Mouse (Mus musculus) midbrain, embryonic 10.5 days (tissue): Measurements from ENCODE around the gene Trim14. TPM values are rescaled to one million over a fixed set of nuclear protein-coding genes. Genes with fewer than 3 reads are reported as not detected.

ENCODE experiments used
- DNase-seq: peaks from one replicate; pipeline ENCODE4 v3.0.0-alpha.2; 2017; ENCODE audit warnings: low spot score
- H3K27ac ChIP-seq: fragments of 300-500 bp; sonication (generic); replicated peaks from 2 replicates; pipeline ENCODE4 v1.5.1; 2016; ENCODE audit warnings: mild to moderate bottlenecking
- H3K27me3 ChIP-seq: fragments of 300-500 bp; sonication (generic); 2 replicates; pipeline ENCODE4 v1.6.1; 2016; ENCODE audit warnings: low read depth, mild to moderate bottlenecking; ENCODE audit not compliant: poor library complexity, severe bottlenecking
- H3K36me3 ChIP-seq: fragments of 300-500 bp; sonication (generic); 2 replicates; pipeline ENCODE4 v1.6.1; 2016; ENCODE audit warnings: mild to moderate bottlenecking, moderate library complexity
- H3K4me1 ChIP-seq: fragments of 300-500 bp; sonication (generic); 2 replicates; pipeline ENCODE4 v1.6.1; 2016
- H3K4me3 ChIP-seq: fragments of 300-500 bp; sonication (generic); 2 replicates; pipeline ENCODE4 v1.5.1; 2016; ENCODE audit warnings: mild to moderate bottlenecking, moderate library complexity
- H3K9me3 ChIP-seq: fragments of 300-500 bp; sonication (generic); replicated peaks from 2 replicates; pipeline ENCODE4 v1.6.1; 2016; ENCODE audit warnings: mild to moderate bottlenecking
- whole genome bisulfite sequencing: fragments of 180-500 bp; shearing (Covaris S2); methylation state at CpG from one replicate; pipeline ENCODE4 v1.1.7; 2016; 5-methylcytosine and 5-hydroxymethylcytosine counted together
- polyA plus RNA-seq: library from polyadenylated mRNA; unstranded; fragments of >200 nt; fragmentation: Nextera tagmentation; extraction: Ambion mirVana; gene quantifications from 2 replicates; pipeline ENCODE4 v1.2.1, GENCODE M21; 2016

Gene Trim14
- polyA plus RNA-seq, 1 experiment from 2014 or later, result 0.62 TPM

DNA sequence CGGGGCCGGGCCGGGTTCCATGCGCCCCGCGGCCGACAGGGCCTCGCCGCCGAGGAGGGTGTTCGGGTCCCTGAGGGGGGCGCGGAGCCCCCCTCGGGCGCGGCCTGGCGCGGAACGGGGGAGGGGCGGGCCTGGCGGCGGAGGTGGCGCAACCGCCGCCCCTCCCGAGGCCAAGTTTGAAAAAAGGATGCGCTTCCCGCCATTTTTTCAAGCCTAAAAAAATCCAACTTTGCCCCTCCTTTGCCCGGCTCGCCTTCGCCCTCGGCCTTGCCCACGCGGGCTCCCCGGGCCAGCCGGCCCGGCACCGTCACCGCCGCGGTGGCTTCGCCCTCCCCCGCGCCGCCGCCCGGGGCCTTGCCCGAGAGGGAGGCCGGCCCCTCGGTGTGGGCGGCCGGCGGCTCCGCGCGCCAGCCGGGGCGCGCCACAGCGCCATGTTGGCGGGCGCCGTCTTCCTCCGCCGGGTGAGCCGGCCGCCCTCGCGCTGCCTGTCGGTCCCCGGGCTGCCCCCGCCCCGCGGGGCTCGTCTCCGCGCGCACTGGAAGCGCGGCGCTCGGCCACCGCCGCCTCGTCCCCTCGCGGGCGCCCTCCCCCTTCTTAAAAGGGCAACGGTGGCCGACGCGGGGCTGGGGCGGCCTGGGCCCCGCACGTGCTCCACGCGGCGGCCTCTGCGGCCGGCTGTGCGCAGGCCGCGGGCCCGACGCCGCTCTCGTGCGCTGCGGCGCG lies 84.0 kb downstream of the Trim14 start:
- H3K9me3 ChIP-seq, result no peaks in the 10 kb centered on the region
- peak overlapping the region; percentile 91 for H3K4me3 ChIP-seq
- H3K27ac ChIP-seq, result peak overlapping the region; percentile 100
- DNase-seq, result peak; percentile 79
- peaks cover 8% of the 10 kb centered on the region for H3K36me3 ChIP-seq
- H3K27me3 ChIP-seq, result no peaks in the 10 kb centered on the region
- H3K4me1 ChIP-seq, result peaks cover 58% of the 10 kb centered on the region
- under 1% methylated on average over 111 of the region's 111 CpGs for WGBS

DNA sequence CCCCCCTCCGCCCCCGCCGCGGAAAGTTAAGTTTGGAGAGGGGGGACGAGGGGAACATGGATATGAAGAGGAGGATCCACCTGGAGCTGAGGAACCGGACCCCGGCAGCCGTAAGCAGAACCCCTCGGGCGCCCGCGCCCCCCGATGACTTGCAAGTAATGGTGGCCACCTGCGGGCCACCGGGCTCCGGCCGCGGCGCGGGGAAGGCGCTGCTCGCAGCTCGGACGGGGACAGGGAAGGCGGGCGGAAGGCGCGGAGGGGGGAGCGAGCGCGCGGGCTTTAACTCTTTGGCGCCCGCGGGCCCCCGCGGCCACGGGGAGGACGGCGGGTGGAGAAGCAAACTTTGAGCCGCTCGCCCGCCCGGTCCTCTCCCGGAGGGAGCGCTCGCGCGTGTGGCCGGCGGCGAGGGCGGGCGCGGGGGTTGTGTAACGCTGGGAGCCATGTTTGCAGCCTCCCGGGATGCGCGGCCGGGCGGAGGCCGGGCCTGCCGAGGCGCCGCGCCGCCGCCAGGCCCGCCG lies 84.6 kb downstream of the Trim14 start:
- 0% methylated on average over 65 of the region's 70 CpGs for WGBS
- Histone ChIP-seq H3K27ac (peak overlapping the region; percentile 100), H3K4me1 (peaks cover 55% of the 10 kb centered on the region), H3K36me3 (peaks cover 1% of the 10 kb centered on the region), H3K9me3 (no peaks in the 10 kb centered on the region), H3K4me3 (peak overlapping the region; percentile 91), H3K27me3 (no peaks in the 10 kb centered on the region)
- peak; percentile 75 for DNase-seq

DNA sequence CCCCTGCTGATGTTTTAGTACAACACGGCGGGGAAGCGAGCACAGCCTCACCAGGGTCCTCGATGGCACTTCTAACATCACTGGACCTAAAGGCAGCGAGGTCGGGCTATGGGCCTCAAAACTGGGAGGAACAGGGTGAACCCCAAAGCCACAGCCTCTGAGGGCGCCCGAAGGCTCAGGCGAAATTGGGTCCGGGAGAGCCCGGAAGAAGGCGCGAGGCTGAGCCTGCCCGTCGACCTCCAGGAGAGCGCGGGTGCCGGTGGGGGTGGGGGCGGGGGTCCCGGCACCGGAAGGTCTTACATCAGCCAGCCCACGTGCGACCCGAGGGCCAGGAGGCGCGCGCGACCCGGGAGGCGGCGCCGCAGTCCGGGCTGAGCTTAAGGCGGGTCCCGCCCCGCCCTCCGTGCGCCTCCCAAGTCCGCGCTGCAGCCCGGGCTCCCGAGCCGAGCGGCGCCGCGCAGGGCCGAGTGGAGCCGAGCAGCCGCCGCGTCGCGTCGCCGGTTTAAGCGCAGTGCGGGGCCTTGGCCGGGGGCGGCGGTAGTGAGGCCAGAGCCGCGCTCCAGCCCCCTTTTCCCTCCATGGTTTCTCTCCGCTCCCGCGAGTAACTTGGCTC lies 85.3 kb downstream of the Trim14 start, which contains the start of gene Anp32b:
Anp32b (plus strand) TSS at position 384 of the 613 bp plus-strand sequence.
- Histone ChIP-seq H3K4me1 (peaks cover 53% of the 10 kb centered on the region), H3K36me3 (no peaks in the 10 kb centered on the region), H3K9me3 (no peaks in the 10 kb centered on the region), H3K4me3 (peak within 1 kb of the TSS; percentile 91), H3K27ac (peak within 1 kb of the TSS; percentile 100), H3K27me3 (no peaks in the 10 kb centered on the region)
- peak; percentile 93 for DNase-seq
- under 1% methylated on average over 58 of the region's 66 CpGs for WGBS

DNA sequence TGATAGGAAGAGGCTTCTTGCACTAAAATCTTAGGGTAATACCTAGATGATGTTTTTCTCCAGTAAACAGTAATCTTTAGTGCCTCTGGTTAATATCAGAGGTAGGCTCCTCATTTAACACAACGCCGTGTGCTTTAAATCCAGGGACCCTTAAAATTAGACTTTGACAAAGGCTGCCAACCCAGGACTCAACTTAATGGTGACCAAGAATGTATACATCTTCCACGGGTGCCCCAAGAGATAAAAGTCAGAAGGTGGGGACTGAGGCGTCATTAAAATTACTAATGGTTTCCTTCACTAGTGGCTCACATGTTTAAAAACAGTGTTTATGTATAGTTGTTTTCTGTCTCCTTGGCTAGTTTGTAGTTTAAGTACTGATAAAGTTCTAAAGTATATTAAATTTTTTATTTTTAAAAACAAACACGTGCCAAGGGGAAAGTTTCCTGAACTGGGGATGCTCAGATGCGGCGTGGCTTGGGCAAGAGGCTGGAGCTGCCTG lies 85.9 kb downstream of the Trim14 start:
- no peaks in the 10 kb centered on the region for H3K36me3 ChIP-seq
- H3K9me3 ChIP-seq, result no peaks in the 10 kb centered on the region
- DNase-seq, result no peak
- peaks cover 52% of the 10 kb centered on the region for H3K4me1 ChIP-seq
- no peaks in the 10 kb centered on the region for H3K27me3 ChIP-seq
- H3K27ac ChIP-seq, result peak overlapping the region; percentile 100
- peak overlapping the region; percentile 91 for H3K4me3 ChIP-seq
- WGBS, result 33% methylated on average over 7 of the region's 7 CpGs

DNA sequence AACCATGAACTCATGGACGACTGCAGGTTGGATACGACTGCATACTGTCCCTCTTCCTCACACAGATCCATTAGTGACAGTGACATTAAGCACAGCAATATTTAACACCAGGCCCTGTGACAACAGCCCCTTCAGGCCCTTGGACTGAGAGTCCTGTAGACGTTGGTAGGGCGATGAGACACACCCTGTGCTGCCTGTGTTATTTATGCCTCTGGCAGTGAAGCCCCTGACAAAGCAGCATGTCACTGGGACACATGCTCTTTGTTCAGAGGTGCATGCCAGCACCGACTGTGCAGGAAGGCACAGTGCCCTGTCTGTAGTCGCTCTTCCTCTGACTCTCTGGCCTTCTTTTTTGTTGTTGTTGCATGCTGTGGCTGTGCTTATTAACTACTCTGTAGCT lies 87.1 kb downstream of the Trim14 start:
- no peak for DNase-seq
- Histone ChIP-seq H3K27me3 (no peaks in the 10 kb centered on the region), H3K4me1 (peaks cover 40% of the 10 kb centered on the region), H3K36me3 (no peaks in the 10 kb centered on the region), H3K4me3 (no peak overlapping the region), H3K27ac (no peak overlapping the region; the same call in 1 of the 2 replicates), H3K9me3 (no peaks in the 10 kb centered on the region)
- WGBS, result 67% methylated on average over 6 of the region's 6 CpGs

GRCm38 (mm10) chr4:46447461-46447860 lies 88.5 kb downstream of the Trim14 start:
- no peak for DNase-seq
- peaks cover 30% of the 10 kb centered on the region for H3K4me1 ChIP-seq
- H3K9me3 ChIP-seq, result no peaks in the 10 kb centered on the region
- 74% methylated on average over 1 of the region's 1 CpGs for WGBS
- H3K4me3 ChIP-seq, result no peak overlapping the region
- no peaks in the 10 kb centered on the region for H3K27me3 ChIP-seq
- no peaks in the 10 kb centered on the region for H3K36me3 ChIP-seq
- no peak overlapping the region for H3K27ac ChIP-seq

DNA sequence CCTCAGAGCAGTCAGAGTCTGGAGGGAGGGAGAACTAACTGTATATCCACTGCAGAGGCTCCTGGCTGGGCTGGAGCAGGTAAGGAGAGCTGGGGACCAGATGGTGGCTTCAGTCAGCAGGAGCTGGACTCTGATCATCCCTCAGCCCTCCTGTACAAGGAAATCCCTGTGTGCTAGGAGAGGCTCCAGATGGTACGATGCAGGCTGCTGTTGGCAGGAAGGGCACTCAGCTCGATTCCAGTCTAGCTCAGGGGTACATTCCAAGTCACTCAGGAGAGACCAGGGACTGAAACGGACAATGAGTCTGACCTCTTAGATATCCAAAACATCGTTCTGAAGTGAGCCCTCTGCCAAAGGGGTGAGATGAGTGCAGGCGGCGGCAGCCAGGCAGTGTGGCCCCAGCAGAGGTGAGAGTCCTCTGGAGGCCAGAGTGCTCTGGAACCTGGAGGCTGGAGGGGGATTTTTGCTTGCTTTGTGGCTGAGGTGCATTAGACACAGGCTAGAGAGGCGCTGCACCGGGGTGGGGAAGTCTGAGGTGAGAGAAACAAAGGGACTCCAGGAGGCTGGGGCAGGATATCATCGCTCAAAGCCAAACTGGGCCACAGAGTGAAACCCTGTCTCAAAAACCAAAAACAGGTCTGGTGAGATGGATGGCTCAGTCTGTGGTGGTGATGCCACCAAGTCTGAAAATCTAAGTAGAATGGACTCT lies 90.5 kb downstream of the Trim14 start:
- Histone ChIP-seq H3K36me3 (no peaks in the 10 kb centered on the region), H3K27me3 (no peaks in the 10 kb centered on the region), H3K9me3 (no peaks in the 10 kb centered on the region), H3K27ac (peak overlapping the region; percentile 38; the same call in 1 of the 2 replicates), H3K4me1 (peaks cover 24% of the 10 kb centered on the region), H3K4me3 (no peak overlapping the region)
- 56% methylated on average over 9 of the region's 9 CpGs for WGBS
- DNase-seq, result no peak

Other genes with a start within 250 kb of the Trim14 start
- gene Foxe1, start 192.5 kb downstream of the Trim14 start, polyA plus RNA-seq, result 0.07 TPM in 1 of 2 replicates, not detected in the other
- 10.7 and 12.9 TPM in 2 replicates for gene Trmo, start 146.7 kb downstream of the Trim14 start, polyA plus RNA-seq
- 13.4 and 14.5 TPM in 2 replicates for gene Hemgn, start 122.6 kb downstream of the Trim14 start, polyA plus RNA-seq
- gene Anp32b, start 85.2 kb downstream of the Trim14 start, polyA plus RNA-seq, result 345 and 414 TPM in 2 replicates
- 77.1 and 80.6 TPM in 2 replicates for gene Nans, start 46.9 kb downstream of the Trim14 start, polyA plus RNA-seq
- 2.8 TPM in 2 replicates for gene Coro2a, start 66.1 kb upstream of the Trim14 start, polyA plus RNA-seq
- 0.65 and 0.76 TPM in 2 replicates for gene Tbc1d2, start 114.1 kb upstream of the Trim14 start, polyA plus RNA-seq